Mouse (Mus musculus): Measurements from ENCODE around the gene Ly6g6c. TPM values are rescaled to one million over a fixed set of nuclear protein-coding genes. Genes with fewer than 3 reads are reported as not detected.

The Ly6g6c gene
- polyA plus RNA-seq, 1 experiment from 2014 or later, result not detected

- 87% methylated on average over 11 of the region's 11 CpGs for WGBS
- ATAC-seq (ENCODE audit: low FRiP score, low read depth), result no peak
- H3K27ac ChIP-seq, result no peak overlapping the region
These were observed 25.9 kb upstream of the Ly6g6c start for GRCm38 (mm10) chr17:35039121-35039873.

GRCm38 (mm10) chr17:35043794-35044193 lies 21.4 kb upstream of the Ly6g6c start:
- Histone ChIP-seq H3K36me3 (no peaks in the 10 kb centered on the region), H3K4me2 (replicated peaks) (no peak overlapping the region), H3K4me3 (no peak overlapping the region), H3K9ac (no peak overlapping the region), H3K27ac (no peak overlapping the region), H3K27me3 (replicated peaks) (no peaks in the 10 kb centered on the region), H3K4me1 (peaks cover 22% of the 10 kb centered on the region), H3K9me3 (no peaks in the 10 kb centered on the region)
- WGBS, result 90% methylated on average over 4 of the region's 4 CpGs
- ATAC-seq (ENCODE audit: low FRiP score, low read depth), result no peak

More at GRCm38 (mm10) chr17:35039121-35039873, 25.9 kb upstream of the Ly6g6c start:
- H3K4me3 ChIP-seq, result no peak overlapping the region
- H3K9me3 ChIP-seq, result no peaks in the 10 kb centered on the region
- no peaks in the 10 kb centered on the region for H3K27me3 ChIP-seq (replicated peaks)
- H3K4me2 ChIP-seq (replicated peaks), result no peak overlapping the region
- no peaks in the 10 kb centered on the region for H3K36me3 ChIP-seq
- no peak overlapping the region for H3K9ac ChIP-seq
- no peaks in the 10 kb centered on the region for H3K4me1 ChIP-seq

- Histone ChIP-seq H3K9ac (no peak overlapping the region), H3K9me3 (no peaks in the 10 kb centered on the region), H3K4me3 (peak overlapping the region; percentile 48; the same call in 1 of the 2 replicates), H3K4me1 (peaks cover 34% of the 10 kb centered on the region), H3K27me3 (replicated peaks) (no peaks in the 10 kb centered on the region), H3K36me3 (no peaks in the 10 kb centered on the region), H3K27ac (no peak overlapping the region), H3K4me2 (replicated peaks) (peak overlapping the region; percentile 96)
- WGBS, result 86% methylated on average over 7 of the region's 7 CpGs
- ATAC-seq (ENCODE audit: low FRiP score, low read depth), result no peak
These were observed 20.0 kb upstream of the Ly6g6c start for GRCm38 (mm10) chr17:35044904-35045806.

GRCm38 (mm10) chr17:35045807-35046680 lies 19.1 kb upstream of the Ly6g6c start:
- peaks cover 40% of the 10 kb centered on the region for H3K4me1 ChIP-seq
- no peaks in the 10 kb centered on the region for H3K27me3 ChIP-seq (replicated peaks)
- H3K36me3 ChIP-seq, result no peaks in the 10 kb centered on the region

GRCm38 (mm10) chr17:35046681-35047455 lies 18.3 kb upstream of the Ly6g6c start, which contains the start of gene Msh5:
TSS of gene Msh5 (minus strand) at chr17:35046745.
- Histone ChIP-seq H3K36me3 (no peaks in the 10 kb centered on the region), H3K27me3 (replicated peaks) (no peaks in the 10 kb centered on the region), H3K9ac (peak within 1 kb of the TSS; percentile 74), H3K9me3 (no peaks in the 10 kb centered on the region), H3K4me2 (replicated peaks) (peak within 1 kb of the TSS; percentile 96), H3K4me3 (peak within 1 kb of the TSS; percentile 48), H3K4me1 (peaks cover 48% of the 10 kb centered on the region), H3K27ac (no peak within 1 kb of the TSS; the same call in 1 of the 2 replicates)
- ATAC-seq (ENCODE audit: low FRiP score, low read depth), result peak; percentile 97
- 3% methylated on average over 33 of the region's 33 CpGs for WGBS

More at GRCm38 (mm10) chr17:35045807-35046680, 19.1 kb upstream of the Ly6g6c start:
- peak overlapping the region; percentile 48 for H3K4me3 ChIP-seq
- H3K9ac ChIP-seq, result peak overlapping the region; percentile 74
- 4% methylated on average over 48 of the region's 48 CpGs for WGBS
- peak overlapping the region; percentile 96 for H3K4me2 ChIP-seq (replicated peaks)
- no peaks in the 10 kb centered on the region for H3K9me3 ChIP-seq
- ATAC-seq (ENCODE audit: low FRiP score, low read depth), result peak; percentile 65; the same call in 1 of the 2 replicates
- no peak overlapping the region; the same call in 1 of the 2 replicates for H3K27ac ChIP-seq

- H3K9me3 ChIP-seq, result no peaks in the 10 kb centered on the region
- no peaks in the 10 kb centered on the region for H3K27me3 ChIP-seq (replicated peaks)
- peaks cover 56% of the 10 kb centered on the region for H3K4me1 ChIP-seq
- H3K36me3 ChIP-seq, result peaks cover 2% of the 10 kb centered on the region; the same call in 1 of the 2 replicates
- no peak overlapping the region for H3K4me3 ChIP-seq
- 0 out of 2 replicates have a peak overlapping the region, but pooled peaks have one; percentile 7 for H3K4me2 ChIP-seq (replicated peaks)
- ATAC-seq (ENCODE audit: low FRiP score, low read depth), result no peak
- H3K9ac ChIP-seq, result no peak overlapping the region
- H3K27ac ChIP-seq, result no peak overlapping the region
- 59% methylated on average over 1 of the region's 1 CpGs for WGBS
These were observed 17.5 kb upstream of the Ly6g6c start for GRCm38 (mm10) chr17:35047688-35048087.

- ATAC-seq (ENCODE audit: low FRiP score, low read depth), result no peak
- Histone ChIP-seq H3K4me1 (peaks cover 59% of the 10 kb centered on the region), H3K4me2 (replicated peaks) (0 out of 2 replicates have a peak overlapping the region, but pooled peaks have one; percentile 7), H3K36me3 (peaks cover 9% of the 10 kb centered on the region; the same call in 1 of the 2 replicates), H3K9me3 (no peaks in the 10 kb centered on the region), H3K27ac (no peak overlapping the region), H3K9ac (no peak overlapping the region), H3K4me3 (no peak overlapping the region), H3K27me3 (replicated peaks) (no peaks in the 10 kb centered on the region)
- WGBS, result 34% methylated on average over 11 of the region's 11 CpGs
These were observed 16.8 kb upstream of the Ly6g6c start for GRCm38 (mm10) chr17:35048149-35048931.

GRCm38 (mm10) chr17:35048932-35049440 lies 16.2 kb upstream of the Ly6g6c start:
- peak overlapping the region; percentile 82 for H3K4me2 ChIP-seq (replicated peaks)
- H3K9me3 ChIP-seq, result no peaks in the 10 kb centered on the region
- H3K27me3 ChIP-seq (replicated peaks), result no peaks in the 10 kb centered on the region
- no peak overlapping the region for H3K27ac ChIP-seq
- H3K4me1 ChIP-seq, result peaks cover 59% of the 10 kb centered on the region
- no peak overlapping the region for H3K4me3 ChIP-seq
- ATAC-seq (ENCODE audit: low FRiP score, low read depth), result no peak
- H3K9ac ChIP-seq, result no peak overlapping the region
- 75% methylated on average over 5 of the region's 5 CpGs for WGBS
- H3K36me3 ChIP-seq, result peaks cover 14% of the 10 kb centered on the region

GRCm38 (mm10) chr17:35049561-35050016 lies 15.6 kb upstream of the Ly6g6c start, which contains the start of gene Clic1:
TSS of gene Clic1 (plus strand) at chr17:35049966.
- H3K9ac ChIP-seq, result peak within 1 kb of the TSS; percentile 80
- no peaks in the 10 kb centered on the region for H3K27me3 ChIP-seq (replicated peaks)
- no peaks in the 10 kb centered on the region for H3K9me3 ChIP-seq
- H3K4me1 ChIP-seq, result peaks cover 59% of the 10 kb centered on the region
- 3% methylated on average over 11 of the region's 11 CpGs for WGBS
- H3K27ac ChIP-seq, result peak within 1 kb of the TSS; percentile 69
- H3K36me3 ChIP-seq, result peaks cover 18% of the 10 kb centered on the region
- ATAC-seq (ENCODE audit: low FRiP score, low read depth), result no peak
- H3K4me2 ChIP-seq (replicated peaks), result peak within 1 kb of the TSS; percentile 82
- peak within 1 kb of the TSS; percentile 42 for H3K4me3 ChIP-seq

- H3K9me3 ChIP-seq, result no peaks in the 10 kb centered on the region
- H3K27ac ChIP-seq, result peak overlapping the region; percentile 69
- no peaks in the 10 kb centered on the region for H3K27me3 ChIP-seq (replicated peaks)
- WGBS, result under 1% methylated on average over 27 of the region's 27 CpGs
- H3K36me3 ChIP-seq, result peaks cover 22% of the 10 kb centered on the region
- peaks cover 56% of the 10 kb centered on the region for H3K4me1 ChIP-seq
- H3K9ac ChIP-seq, result peak overlapping the region; percentile 80
- peak overlapping the region; percentile 42 for H3K4me3 ChIP-seq
- no peak for ATAC-seq (ENCODE audit: low FRiP score, low read depth)
- H3K4me2 ChIP-seq (replicated peaks), result peak overlapping the region; percentile 82
These were observed 14.9 kb upstream of the Ly6g6c start for GRCm38 (mm10) chr17:35050126-35050750.
